Mouse (Mus musculus) Patski (cell line): Measurements from ENCODE around the gene 6430548M08Rik. TPM values are rescaled to one million over a fixed set of nuclear protein-coding genes. Genes with fewer than 3 reads are reported as not detected.

ENCODE experiments used
- ATAC-seq: fragments of 100-300 bp; one replicate; pipeline ENCODE4 v1.8.0; 2021
- CTCF ChIA-PET: fragments of 350-600 bp; sonication (Branson Sonifier 250); formaldehyde crosslinking; loops from one replicate; lab custom pipeline; 2022; ENCODE audit warnings: inconsistent platforms; lab: Charles Lee
- POLR2A ChIA-PET: fragments of 350-600 bp; sonication (Branson Sonifier 250); formaldehyde crosslinking; loops from one replicate; lab custom pipeline; 2022; ENCODE audit warnings: antibody characterized with exemption, inconsistent platforms; lab: Charles Lee
- DNase-seq: peaks from one replicate; pipeline ENCODE4 v3.0.0-alpha.2; 2011; ENCODE audit warnings: low read depth, low spot score
- H3K27me3 ChIP-seq: fragments of 371-371 bp; one replicate; pipeline ENCODE4 v1.5.1; 2021
- CTCF ChIP-seq: fragments of 100-300 bp; IDR thresholded peaks from one replicate; pipeline ENCODE4 v1.5.1; 2021
- in situ Hi-C: fragments of 300-500 bp; cut with MboI; formaldehyde crosslinking; loops from 3 replicates; pipeline ENCODE4 v1.11.1; 2018; ENCODE audit warnings: low pct_unique_long_range_greater_than_20kb, mixed read lengths
- polyA plus RNA-seq: library from polyadenylated mRNA; unstranded; gene quantifications from one replicate; pipeline ENCODE4 v1.2.3, GENCODE M21; 2021

The 6430548M08Rik gene
- polyA plus RNA-seq, 1 experiment from 2014 or later: 6.3 TPM

GRCm38 (mm10) chr8:120138958-120139357 is 25.0 kb downstream of the 6430548M08Rik start:
- no peaks in the 10 kb centered on the region for H3K27me3 ChIP-seq
- CTCF ChIA-PET: no interaction called here
- ATAC-seq: no peak
- POLR2A ChIA-PET: interaction anchor here (0.5 to 1.4 kb wide), 2 partner anchors 9 to 145 kb away, joined by 3 to 4 read pairs; no protein-coding TSS in a partner anchor
- no peak for DNase-seq
- no peak for TF ChIP-seq CTCF
- in situ Hi-C loops: no loop called here

GRCm38 (mm10) chr8:120140769-120141168 is 26.8 kb downstream of the 6430548M08Rik start:
- CTCF ChIA-PET: no interaction called here
- POLR2A ChIA-PET: no interaction called here
- no peaks in the 10 kb centered on the region for H3K27me3 ChIP-seq
- DNase-seq (no peak), ATAC-seq (peak; percentile 37)
- no peak for TF ChIP-seq CTCF
- in situ Hi-C loops: no loop called here

- ATAC-seq: no peak
- H3K27me3 ChIP-seq: no peaks in the 10 kb centered on the region
- no peak for DNase-seq
- ChIA-PET POLR2A (no interaction called here), CTCF (no interaction called here)
- in situ Hi-C loops: no loop called here
- TF ChIP-seq CTCF: no peak
Observed at GRCm38 (mm10) chr8:120143911-120144651, 30.1 kb downstream of the 6430548M08Rik start.

GRCm38 (mm10) chr8:120144652-120145301 is 30.8 kb downstream of the 6430548M08Rik start:
- no peak for DNase-seq
- no peaks in the 10 kb centered on the region for H3K27me3 ChIP-seq
- ChIA-PET CTCF (no interaction called here), POLR2A (no interaction called here)
- in situ Hi-C loops: no loop called here
- ATAC-seq: no peak
- TF ChIP-seq CTCF: no peak

DNA sequence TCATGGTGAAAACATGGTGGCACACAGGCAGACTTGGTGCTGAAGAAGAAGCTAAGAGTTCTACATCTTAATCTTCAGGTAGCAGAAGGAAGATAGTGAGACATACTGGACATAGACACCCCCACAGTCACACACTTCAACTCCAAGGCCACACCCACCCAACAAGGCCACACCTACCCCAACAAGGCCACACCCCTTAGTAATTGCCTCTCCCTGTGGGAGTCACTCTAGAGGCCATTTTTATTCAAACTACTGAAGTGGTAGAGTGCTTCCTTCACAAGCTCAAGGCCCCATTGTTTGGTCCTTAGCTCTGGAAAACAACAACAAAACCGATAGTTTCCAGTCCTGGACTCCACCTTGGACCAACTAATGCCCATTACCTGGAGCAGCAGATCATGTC is 32.1 kb downstream of the 6430548M08Rik start:
- CTCF ChIA-PET: no interaction called here
- no peak for DNase-seq
- POLR2A ChIA-PET: no interaction called here
- H3K27me3 ChIP-seq: no peaks in the 10 kb centered on the region
- in situ Hi-C loops: no loop called here
- no peak for TF ChIP-seq CTCF
- ATAC-seq: no peak

DNA sequence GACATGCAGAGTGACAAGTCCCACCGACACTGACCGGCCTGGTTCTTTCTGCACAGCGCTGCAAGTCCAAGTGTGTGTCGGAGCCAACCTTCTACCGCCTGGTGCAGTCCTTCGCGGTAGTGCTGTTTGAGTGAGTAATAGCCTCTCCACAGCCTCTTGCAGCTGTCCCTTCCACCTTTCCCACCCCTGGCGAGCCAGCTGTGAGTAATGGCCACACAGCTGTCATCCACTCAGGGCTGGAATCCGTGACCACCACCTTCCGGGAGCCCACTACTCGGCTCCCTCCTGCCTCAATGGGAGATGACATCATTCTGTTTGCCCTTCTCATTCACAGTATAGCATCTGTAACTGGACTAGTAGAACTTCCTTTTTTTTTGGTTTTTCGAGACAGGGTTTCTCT is 36.1 kb downstream of the 6430548M08Rik start:
- ChIA-PET CTCF (no interaction called here), POLR2A (no interaction called here)
- no peak for DNase-seq
- no peaks in the 10 kb centered on the region for H3K27me3 ChIP-seq
- no peak for ATAC-seq
- TF ChIP-seq CTCF: no peak
- in situ Hi-C loops: no loop called here

DNA sequence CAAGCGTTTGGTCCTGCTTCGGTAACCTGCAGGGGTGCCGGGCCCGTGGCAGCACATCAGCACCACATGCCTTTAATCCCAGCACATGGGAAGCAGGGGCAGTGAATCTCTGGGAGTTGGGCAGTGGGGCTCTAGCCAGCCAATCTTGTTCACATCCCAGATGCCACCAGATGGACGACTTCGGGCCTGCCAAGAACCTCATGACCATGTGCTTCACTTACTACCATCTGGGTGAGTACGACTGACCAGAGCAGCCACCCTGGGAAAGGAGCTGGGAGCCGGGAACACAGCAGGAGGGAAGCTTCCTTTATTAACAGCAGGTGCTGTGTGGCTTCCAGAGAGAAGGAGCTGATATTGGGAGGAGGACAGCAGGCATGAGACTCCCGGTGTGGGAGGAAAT is 37.2 kb downstream of the 6430548M08Rik start:
- in situ Hi-C loops: no loop called here
- no peak for TF ChIP-seq CTCF
- ChIA-PET POLR2A (no interaction called here), CTCF (interaction anchor here (1.0 kb wide), 2 partner anchors 12 to 28 kb away, joined by 3 read pairs; no protein-coding TSS in a partner anchor)
- no peak for ATAC-seq
- H3K27me3 ChIP-seq: no peaks in the 10 kb centered on the region
- no peak for DNase-seq

GRCm38 (mm10) chr8:120152636-120153035 is 38.7 kb downstream of the 6430548M08Rik start:
- ATAC-seq: no peak
- ChIA-PET CTCF (interaction anchor here (1.0 kb wide), 1 partner anchor 49 kb away, joined by 3 read pairs; no protein-coding TSS in a partner anchor), POLR2A (no interaction called here)
- H3K27me3 ChIP-seq: no peaks in the 10 kb centered on the region
- no peak for TF ChIP-seq CTCF
- in situ Hi-C loops: no loop called here
- DNase-seq: no peak

DNA sequence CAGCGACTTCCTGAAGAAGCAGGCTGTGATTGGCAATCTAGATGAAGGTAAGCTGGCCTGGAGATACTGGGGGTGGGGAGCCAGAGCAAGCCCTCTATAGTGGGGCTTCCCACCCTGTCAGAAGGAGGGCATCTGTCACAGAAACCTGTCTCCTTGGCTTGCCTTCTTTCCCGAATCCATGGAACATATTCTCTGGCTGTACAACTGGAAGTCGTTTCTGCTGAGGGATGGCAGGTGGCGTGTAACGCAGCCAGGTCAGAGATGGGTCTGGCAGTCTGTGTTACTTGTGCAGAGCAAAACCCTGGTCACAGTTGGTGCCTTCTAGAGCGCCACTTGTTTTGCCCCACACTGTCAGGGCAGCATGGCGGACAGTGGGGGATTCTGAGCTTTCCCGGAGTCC is 46.4 kb downstream of the 6430548M08Rik start:
- no peaks in the 10 kb centered on the region for H3K27me3 ChIP-seq
- in situ Hi-C loops: no loop called here
- ATAC-seq (no peak), DNase-seq (no peak)
- POLR2A ChIA-PET: no interaction called here
- CTCF ChIA-PET: interaction anchor here (0.8 kb wide), 1 partner anchor 16 kb away, joined by 3 read pairs; no protein-coding TSS in a partner anchor
- no peak for TF ChIP-seq CTCF

- no peaks in the 10 kb centered on the region for H3K27me3 ChIP-seq
- ChIA-PET CTCF (no interaction called here), POLR2A (no interaction called here)
- in situ Hi-C loops: no loop called here
- no peak for ATAC-seq
- TF ChIP-seq CTCF: no peak
- no peak for DNase-seq
Observed at GRCm38 (mm10) chr8:120161658-120162403, 47.9 kb downstream of the 6430548M08Rik start.
